Mouse (Mus musculus) MEL-GATA-1-ER (cell line): ENCODE results near the gene Ccser1.
"Not testable (repeated sequence)": the region's sequence is repeated elsewhere in the genome, so short reads cannot be mapped to it uniquely, and the experiment has no call there.

ENCODE experiments used
- DNase-seq: peaks from one replicate; pipeline ENCODE4 v3.0.0-alpha.2; 2012; ENCODE audit warnings: low read depth; ENCODE audit errors: extremely low read depth

The Ccser1 gene

DNA sequence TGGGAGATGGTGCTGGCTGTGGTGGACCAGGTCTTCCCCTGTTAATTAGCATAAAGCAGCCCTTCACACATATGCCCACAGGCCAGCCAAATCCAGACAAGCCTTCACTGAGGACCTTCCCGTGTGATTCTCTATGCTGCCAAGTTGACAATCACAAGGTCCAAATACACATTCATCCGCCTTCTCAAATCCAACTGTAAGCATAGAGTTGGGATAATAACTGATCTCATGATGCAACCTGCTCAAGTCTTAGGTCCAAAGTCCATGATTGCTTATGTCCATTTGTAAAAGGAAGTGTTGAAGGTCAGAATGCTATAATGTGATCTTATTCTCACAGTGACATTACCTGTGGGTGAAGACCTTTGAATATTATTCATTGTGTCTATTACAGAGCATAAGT lies 43.4 kb downstream of the Ccser1 start:
- DNase-seq = no peak

DNA sequence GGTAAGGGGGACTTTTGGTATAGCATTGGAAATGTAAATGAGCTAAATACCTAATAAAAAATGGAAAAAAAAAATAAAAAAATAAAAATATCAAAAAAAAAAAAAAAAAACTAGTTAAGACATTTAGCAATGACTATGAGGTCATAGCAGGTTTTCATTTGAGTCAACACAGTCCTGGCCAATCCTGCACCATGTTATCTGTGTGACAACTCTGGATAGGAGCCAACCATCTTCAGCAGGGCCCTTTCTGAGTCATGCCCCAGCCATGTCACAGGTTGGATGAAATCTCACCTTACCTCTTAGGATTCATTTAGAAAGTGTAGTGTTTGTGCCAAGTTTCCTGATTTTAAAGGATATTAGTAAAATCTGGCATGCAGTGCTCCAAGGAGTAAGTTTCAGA lies 45.2 kb downstream of the Ccser1 start:
- no peak for DNase-seq

DNA sequence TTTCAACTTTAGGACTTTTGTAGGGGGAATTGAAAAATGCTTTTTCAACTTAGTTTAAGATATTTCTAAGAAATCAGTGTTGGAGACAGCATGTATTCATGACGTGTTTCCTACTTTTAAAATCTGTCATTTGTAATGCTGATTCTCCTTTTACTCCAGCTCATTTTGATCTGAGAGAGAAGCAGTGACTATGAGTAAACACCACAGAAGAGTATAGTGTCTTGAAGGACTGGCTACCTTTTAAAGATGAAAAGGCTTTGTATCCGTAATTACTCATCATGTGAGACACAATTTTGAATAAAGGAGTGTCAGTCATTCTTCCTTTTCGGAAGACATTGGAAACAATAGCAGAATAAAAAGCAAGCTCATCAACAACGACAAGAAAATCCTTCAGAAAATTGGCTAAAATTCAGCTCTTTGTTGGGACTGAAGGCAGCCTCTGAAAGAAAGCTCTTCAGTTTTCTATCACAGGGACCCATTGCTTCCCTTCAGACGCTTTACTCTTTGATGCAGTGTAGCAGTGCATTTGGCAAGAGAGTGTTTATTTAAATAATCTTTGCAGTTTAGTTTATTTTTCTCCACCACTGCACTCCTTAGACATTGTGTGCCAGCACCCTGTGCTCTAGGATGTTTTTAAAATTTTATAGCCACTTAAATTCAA lies 50.1 kb downstream of the Ccser1 start:
- DNase-seq = no peak

DNA sequence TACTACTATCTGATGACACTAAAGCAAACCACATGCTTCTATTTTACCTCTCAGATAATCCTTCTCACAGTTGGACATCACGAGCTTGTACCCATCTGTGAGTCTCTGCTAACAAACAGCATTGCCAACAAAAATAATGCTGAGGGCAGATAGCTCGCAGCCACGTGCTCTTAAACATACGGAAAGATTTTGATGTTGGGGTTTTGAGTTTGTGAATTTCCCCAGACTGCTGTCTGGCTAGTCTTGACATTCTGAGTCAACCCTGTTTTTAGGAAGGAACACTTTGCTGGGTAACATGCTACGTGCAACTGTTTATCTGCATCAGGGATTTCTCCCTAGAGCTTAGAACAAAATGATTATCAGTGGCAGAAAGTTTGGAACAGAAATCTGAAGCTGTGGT lies 52.9 kb downstream of the Ccser1 start:
- no peak for DNase-seq

DNA sequence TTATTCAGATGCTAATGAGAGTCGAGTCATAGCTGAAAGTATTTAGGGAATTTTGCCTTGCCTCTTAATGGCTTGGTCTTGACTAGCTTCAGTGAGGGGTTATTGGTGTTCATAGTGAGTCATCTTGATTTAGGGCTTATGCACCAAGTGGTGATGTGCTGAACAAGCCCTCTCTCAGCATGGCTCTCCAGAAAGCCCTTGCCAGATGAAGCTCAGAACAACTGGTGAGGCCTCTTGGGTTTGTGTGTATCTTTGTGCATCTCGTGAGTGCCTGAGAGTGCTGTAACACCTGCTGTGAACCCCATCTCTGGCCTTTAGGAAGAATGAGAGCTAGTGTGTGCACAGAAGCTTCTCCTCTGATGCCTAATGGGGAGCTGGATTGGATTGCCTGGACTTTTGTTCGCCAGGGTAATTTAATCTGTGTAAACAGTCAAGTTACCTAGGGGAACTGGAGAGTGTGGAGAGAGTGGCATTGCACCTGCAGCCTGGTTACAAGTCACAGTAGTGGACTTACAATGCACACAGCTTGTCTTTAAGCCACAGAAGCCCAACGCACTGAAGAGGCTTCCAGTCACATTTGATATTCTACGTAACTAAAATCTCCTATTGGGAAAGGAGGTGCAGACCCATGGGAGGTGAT lies 53.5 kb downstream of the Ccser1 start:
- no peak for DNase-seq

DNA sequence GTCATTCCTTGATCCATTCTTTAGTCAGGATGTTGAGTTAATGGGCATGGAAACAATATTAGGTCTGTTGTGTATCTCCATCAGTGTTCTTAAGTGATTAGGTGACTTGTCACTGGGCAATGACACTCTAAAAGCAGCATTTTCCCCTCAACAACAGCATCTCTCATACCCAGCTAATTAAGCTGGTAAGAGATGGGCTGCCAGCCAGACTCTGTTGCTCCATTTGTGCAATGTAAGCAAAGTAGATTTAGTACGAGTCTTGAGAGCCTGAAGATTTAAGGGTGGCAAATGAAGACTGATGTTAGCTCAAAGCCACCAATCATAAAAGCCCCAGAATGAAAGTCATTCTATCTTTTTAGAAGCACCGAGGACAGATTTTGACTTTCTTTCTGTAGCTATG lies 60.5 kb downstream of the Ccser1 start:
- DNase-seq = no peak

DNA sequence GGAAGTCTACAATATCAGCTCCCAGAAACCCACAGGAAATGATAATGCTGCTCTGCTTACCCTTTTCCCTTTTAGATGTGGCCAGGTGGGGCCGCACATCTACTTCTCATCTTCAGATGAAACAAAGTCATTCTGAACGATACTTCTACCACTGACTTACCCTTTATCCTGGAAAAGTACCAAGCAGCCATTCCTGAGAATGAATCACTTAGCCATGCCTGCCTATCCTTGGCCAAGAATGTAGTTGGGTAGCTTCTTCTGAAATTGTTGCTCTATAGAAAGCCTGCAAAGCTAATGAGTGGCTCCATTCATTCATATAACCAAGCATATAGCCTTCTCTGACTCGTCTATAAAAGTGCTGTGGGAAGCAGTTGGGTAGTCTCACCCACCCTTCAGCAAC lies 62.4 kb downstream of the Ccser1 start:
- no peak for DNase-seq

DNA sequence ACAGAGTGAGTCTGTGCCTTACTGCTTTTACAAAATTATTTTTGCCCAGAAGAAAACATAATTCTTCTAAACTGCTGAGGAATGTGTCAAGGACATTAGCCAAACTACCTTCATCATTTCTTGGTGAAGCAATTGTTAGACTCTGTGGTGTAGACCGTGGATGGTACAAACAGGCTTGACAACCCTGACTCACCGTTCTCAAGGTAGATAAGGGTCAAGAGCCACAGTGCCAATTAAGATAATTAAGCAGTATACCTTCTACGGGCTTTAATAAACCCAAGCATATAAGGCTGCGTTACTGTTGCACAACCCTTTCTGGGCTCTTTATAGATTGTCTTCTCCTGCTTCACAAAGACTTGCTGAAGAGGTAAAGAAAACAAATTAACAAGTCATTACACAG lies 66.4 kb downstream of the Ccser1 start:
- no peak for DNase-seq

DNA sequence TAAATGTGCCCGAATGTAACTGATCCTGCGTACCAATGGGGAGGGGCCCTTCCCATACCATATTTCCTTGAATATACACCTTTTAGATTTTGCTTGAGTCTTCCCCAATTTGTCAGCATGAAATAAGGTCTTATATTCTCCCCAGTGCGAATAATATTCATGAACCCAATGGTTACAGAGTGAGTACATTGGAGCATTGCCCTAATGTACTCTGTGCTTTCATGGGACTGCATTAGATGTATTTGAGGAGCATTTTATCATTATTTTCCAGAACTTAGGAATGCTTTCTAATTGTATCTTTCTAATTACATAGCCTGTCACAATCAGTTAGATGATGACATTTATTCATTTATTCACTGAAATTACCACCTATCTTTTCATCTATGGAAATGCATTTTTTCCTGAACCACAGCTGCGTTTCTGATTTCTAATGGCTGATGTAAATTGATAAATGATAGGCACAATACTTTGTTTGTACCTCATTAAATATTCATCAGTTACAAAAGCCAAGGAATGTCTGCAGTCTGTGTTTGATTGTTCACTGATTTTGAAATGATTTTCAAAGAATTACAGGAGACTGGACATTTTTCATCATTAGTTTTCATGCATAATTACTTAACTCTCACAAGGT lies 67.8 kb downstream of the Ccser1 start:
- DNase-seq = no peak

DNA sequence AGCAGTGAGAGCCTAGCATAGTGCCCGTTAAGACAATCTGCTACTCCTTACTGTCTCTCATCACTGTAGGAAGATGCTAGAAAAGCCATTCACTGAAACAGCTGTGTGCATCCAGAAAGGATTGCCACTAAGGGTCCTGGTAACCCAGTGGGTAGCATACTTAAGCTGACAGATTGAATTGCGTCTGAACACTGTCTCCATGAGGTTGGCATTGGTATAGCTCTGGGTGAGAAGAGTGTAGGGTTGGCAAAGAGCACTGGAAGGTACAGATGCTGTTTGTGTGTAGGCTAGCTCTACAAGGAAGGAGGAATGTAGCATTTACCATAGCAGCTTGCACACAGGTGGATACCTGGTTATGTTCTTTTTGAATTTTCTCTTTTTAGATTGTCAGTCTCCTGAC lies 68.6 kb downstream of the Ccser1 start:
- DNase-seq = no peak

DNA sequence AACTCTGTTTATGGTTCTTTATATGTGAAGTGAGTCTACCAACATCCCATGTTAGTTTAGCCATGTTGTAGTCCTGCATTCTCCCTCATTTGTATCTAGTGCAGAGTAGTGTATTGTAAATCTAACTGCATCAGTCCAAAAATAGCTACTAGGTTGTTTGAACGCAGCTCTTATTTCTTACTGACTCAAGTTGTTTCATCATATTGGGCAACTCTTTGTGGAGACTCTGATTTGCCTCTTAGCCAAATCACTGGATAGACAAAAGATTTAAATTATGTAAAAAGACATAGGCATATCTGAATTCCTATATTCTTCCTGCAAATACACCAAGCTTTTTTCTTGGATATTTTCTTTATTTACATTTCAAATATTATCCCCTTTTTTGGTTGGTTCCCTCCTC lies 71.1 kb downstream of the Ccser1 start:
- DNase-seq = no peak

DNA sequence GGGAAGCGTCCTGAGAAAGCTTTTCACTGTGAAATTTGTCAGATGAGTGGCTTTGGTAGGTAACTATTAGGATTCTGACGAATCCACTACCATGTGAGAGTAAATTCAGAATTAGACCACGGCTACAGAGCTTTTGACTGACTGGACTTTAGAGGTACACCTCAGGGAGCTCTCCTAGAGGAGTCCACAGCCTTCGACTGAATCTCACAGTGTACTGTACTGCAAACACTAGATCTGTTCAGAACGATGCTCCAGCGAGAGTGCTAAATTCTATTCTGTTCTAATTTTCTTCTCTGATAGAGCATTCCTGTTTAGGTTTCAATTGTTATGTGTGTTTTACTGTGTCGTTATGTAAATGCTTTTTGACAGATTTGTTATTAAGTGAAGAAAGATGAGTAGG lies 72.8 kb downstream of the Ccser1 start:
- DNase-seq = no peak

DNA sequence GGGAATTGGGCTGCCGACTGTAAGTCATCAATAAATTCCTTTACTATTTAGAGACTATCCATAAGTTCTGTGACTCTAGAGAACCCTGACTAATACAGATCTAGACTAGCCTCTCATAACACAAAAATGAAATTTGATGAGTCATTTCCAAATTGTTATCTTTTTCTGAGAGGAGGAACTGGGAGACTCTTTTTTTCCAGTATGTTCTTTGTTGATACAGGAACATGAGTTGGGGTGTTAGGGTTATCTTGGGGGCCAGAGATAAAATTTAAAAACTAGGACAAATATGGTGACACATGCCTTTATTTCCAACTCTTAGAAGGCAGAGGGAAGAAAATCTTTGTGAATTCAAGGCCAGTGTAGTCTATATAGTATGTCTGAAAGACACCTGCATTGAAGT lies 75.8 kb downstream of the Ccser1 start:
- not testable (repeated sequence) for DNase-seq

DNA sequence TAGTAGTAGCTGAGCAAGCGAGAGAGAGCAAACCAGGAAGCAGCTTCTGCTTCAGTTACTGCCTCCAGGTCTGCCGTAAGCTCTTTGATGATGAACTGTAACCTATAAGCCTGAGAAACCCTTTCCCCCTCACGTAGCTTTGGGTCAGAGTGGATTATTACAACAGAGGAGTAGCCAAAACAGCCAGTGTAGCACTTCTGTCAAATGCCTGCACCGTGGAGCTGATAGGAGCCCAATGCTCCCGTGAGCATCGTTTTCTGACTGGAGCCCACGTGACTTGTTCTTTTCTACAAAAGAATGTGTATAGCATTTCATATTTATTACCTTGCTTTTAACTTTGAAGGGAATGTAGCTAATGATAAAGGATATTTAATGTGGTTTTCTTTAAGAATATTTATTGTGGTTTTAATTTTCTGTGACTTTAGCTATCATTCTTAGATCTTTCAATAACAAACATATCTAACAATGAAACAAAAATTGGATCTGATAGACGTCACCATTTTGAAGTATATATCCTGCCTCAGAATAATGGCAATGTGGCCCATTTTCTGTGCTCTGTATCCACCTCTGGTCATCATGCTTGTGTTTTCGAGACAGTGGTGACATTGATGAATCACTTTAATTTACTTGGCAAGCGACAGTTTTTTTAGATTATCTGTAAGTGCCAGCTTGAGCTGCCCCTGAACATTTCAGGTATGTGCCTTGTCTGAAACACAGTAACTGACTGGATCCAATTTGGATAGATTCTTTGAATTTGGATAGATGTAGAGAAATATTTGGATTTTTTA lies 78.9 kb downstream of the Ccser1 start:
- DNase-seq = no peak

DNA sequence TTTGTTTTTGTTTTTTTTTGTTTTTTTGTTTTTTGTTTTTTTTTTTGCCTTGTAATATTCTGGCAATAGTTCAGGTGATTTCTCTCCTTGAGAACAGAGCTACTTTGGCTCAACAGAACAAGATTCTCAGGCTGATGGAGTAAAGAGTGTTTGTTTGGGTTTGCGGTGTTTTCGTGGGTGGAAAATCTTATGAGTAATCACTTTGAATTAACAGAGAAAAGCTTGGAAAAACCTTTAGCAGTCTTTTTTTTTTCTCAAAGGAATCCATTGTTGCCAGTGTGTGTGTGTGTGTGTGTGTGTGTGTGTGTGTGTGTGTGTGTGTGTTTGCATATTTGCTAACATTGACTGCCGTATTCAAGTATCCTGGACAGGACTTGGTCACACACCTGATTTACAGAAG lies 81.3 kb downstream of the Ccser1 start:
- no peak for DNase-seq

DNA sequence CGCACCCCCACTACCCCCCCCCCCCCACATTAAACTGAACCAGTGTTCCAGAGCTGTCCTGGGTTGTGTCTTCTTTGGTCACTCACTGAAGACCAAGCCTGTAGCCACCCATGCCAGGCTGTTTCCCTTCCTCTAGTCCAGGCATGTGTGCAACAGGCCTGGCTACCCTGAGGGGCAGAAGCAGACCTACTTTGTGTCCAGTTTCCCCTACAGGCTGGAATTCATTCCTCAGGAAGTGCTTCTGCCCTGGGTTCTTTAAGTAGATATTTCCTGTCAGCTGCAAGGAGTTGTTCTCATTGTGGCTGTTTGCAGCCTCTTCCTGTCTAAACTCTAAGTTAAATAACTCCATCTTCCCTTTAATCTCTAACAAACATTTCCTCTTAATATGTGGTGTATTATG lies 82.3 kb downstream of the Ccser1 start:
- DNase-seq = no peak

DNA sequence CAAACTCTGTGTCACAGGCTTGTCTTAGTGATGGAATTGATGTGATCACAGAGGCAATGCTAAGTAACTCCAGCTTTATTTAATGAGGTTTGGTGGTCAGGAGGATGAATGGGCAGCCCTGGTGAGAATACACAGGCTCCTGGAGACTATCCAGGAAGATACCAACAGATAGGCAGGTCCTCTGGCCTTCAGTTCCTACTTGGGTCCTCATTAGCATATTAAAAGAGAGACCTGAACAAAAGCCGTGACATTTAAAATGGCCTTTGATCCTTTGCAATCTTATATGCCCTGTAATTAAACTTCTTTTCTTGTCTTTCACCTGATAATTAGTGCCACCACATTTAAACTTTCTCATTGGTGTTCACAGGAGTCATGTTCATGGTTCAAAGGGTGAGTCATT lies 83.2 kb downstream of the Ccser1 start:
- no peak for DNase-seq

DNA sequence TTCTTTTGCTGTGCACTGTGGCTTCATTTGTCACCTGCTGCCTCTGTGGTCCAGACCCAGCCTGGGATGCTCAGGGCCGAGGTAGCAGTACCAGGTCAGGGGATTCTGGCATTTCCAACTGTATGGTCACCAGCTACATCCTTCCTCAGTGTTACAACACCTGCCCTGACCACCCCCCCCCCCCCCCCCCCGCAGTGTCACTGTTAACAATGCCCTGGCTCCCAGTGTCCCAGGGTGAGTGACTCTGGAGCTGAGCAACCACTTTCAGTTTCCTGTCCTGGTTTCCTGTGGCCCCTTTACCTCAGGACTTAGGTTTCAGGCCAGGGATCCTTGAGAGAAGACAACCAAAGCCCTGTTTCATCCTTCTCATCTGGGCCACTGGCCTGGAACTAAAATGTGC lies 90.9 kb downstream of the Ccser1 start:
- no peak for DNase-seq

DNA sequence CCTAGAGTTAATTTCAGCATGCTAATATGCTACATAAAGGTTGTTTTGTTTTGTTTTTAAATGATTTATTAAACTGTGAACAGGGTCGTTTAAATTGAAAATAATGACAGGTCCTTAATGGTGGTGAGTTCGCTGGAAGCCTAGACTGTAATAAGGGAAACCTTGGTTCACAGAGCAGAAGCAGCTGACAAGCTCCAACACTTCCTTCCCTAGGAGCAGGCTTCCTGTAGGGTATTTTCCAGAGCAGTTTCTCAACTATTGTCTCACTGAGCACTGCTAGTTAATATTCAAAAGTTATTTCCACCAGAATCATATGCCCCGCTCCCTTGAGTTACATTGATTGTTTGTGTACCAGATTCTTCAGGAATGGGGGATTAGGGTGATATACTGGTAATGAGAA lies 93.3 kb downstream of the Ccser1 start:
- DNase-seq = no peak

DNA sequence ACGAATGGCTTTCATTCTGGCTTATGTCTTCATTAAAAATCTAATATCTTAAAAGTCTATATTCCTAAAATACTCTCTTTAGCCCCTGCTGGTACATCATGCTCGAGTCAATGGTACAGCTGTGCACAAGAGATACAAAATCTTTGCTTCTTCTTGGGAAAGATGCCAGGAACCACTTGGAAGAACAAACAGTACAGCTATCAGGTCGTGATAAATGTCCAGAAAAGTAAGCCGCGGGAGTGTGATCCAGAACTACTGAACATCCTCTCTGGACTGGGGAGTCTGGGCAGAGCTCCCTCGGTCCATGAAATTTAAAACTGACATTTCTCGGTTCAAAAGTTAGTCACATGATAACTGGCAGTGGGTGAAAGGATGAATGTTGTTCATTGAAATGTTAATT lies 99.4 kb downstream of the Ccser1 start:
- DNase-seq = no peak

DNA sequence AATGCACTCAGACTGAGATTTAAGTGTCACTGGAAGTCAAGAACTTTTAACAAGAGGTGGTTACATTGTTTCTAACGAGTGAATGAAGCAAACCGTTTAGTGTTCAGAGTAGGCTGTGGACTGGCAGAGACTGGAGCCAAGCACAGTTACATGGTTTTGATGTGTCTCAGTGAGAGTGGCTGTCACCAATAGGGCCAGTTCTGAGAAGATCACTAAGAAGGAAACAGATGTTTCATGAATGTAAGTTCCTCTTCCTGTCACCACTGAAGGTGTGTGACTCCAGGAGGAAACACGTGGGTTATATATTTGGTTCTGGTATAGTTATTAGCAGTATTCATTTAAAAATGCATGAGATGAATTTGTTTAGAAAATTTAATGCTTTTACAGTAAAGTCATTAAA lies 112.8 kb downstream of the Ccser1 start:
- no peak for DNase-seq

DNA sequence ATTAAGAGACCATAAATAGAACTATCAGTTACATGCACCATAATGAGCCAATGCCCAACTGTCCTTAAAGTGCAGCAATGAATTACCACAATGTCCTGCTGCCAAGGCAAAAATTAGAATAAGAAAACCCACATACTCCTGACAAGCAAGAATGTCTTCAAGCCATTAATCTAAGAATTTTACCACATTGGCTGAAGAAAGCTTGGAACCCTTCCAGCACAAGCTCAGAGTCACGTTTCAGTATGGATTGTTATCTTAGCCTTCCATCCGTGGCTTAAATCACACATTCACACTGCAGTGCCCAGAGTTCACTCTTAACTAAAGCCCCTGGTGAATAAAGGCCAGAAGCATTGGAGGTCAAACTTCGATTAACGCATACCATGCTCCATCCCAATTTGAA lies 115.4 kb downstream of the Ccser1 start:
- no peak for DNase-seq
